Mouse (Mus musculus) bone marrow macrophage, adult 2 months (primary cell): ENCODE measurements around the gene Aldh1l1. TPM values are rescaled to one million over a fixed set of nuclear protein-coding genes. Genes with fewer than 3 reads are reported as not detected.

Experiments
- H3K27ac ChIP-seq: 2 replicates; pipeline ENCODE4 v1.5.1; 2012; ENCODE audit warnings: low read depth, low read length; ENCODE audit not compliant: insufficient read depth
- H3K4me1 ChIP-seq: 2 replicates; pipeline ENCODE4 v1.6.1; 2012; ENCODE audit warnings: low read length; ENCODE audit not compliant: control insufficient read depth, insufficient read depth
- H3K4me3 ChIP-seq: 2 replicates; pipeline ENCODE4 v1.5.1; 2012; ENCODE audit warnings: mild to moderate bottlenecking, low read length, moderate library complexity; ENCODE audit not compliant: insufficient read depth
- CTCF ChIP-seq: IDR thresholded peaks from 2 replicates; pipeline ENCODE4 v1.5.1; 2012; ENCODE audit warnings: low read depth, mild to moderate bottlenecking, low read length, moderate library complexity
- POLR2A ChIP-seq: IDR thresholded peaks from 2 replicates; pipeline ENCODE4 v1.6.1; 2012; ENCODE audit warnings: mild to moderate bottlenecking, low read depth, low read length, borderline replicate concordance
- polyA plus RNA-seq: library from polyadenylated mRNA; stranded (reverse); fragments of >200 nt; gene quantifications from 2 replicates; pipeline ENCODE4 v1.2.4, GENCODE M21; 2012; ENCODE audit not compliant: missing spikeins, insufficient read depth, insufficient read length

Aldh1l1 gene
- polyA plus RNA-seq, 1 experiment: 7.8 TPM

GRCm38 (mm10) chr6:90635081-90635480 is 148.9 kb downstream of the Aldh1l1 start:
- Histone ChIP-seq H3K4me3 (no peak overlapping the region), H3K27ac (no peak overlapping the region), H3K4me1 (no peaks in the 10 kb centered on the region)
- TF ChIP-seq CTCF (no peak), POLR2A (no peak)

GRCm38 (mm10) chr6:90635611-90636010 is 149.4 kb downstream of the Aldh1l1 start:
- Histone ChIP-seq H3K27ac (no peak overlapping the region), H3K4me3 (no peak overlapping the region), H3K4me1 (no peaks in the 10 kb centered on the region)
- TF ChIP-seq POLR2A (no peak), CTCF (no peak)

- no peak for TF ChIP-seq POLR2A
- TF ChIP-seq CTCF: no peak
Measured at GRCm38 (mm10) chr6:90643057-90643456, 156.8 kb downstream of the Aldh1l1 start.

GRCm38 (mm10) chr6:90644965-90645364 is 158.7 kb downstream of the Aldh1l1 start:
- no peaks in the 10 kb centered on the region for H3K4me1 ChIP-seq
- H3K4me3 ChIP-seq: no peak overlapping the region
- H3K27ac ChIP-seq: no peak overlapping the region
- TF ChIP-seq CTCF: no peak
- TF ChIP-seq POLR2A: no peak

More at GRCm38 (mm10) chr6:90643057-90643456, 156.8 kb downstream of the Aldh1l1 start:
- Histone ChIP-seq H3K4me1 (no peaks in the 10 kb centered on the region), H3K4me3 (no peak overlapping the region), H3K27ac (no peak overlapping the region)

- no peaks in the 10 kb centered on the region for H3K4me1 ChIP-seq
- no peak overlapping the region for H3K4me3 ChIP-seq
- H3K27ac ChIP-seq: no peak overlapping the region
- TF ChIP-seq CTCF: no peak
- no peak for TF ChIP-seq POLR2A
Measured at GRCm38 (mm10) chr6:90648391-90648790, 162.2 kb downstream of the Aldh1l1 start.

- TF ChIP-seq POLR2A (no peak), CTCF (no peak)
- H3K4me3 ChIP-seq: no peak overlapping the region
- no peak overlapping the region for H3K27ac ChIP-seq
- H3K4me1 ChIP-seq: no peaks in the 10 kb centered on the region
Measured at GRCm38 (mm10) chr6:90649279-90649678, 163.1 kb downstream of the Aldh1l1 start.

Other genes with a start within 250 kb of the Aldh1l1 start
- gene Vmn1r54, start 240.1 kb upstream of the Aldh1l1 start, polyA plus RNA-seq: not detected in 2 replicates
- gene BC048671, start 185.2 kb upstream of the Aldh1l1 start, polyA plus RNA-seq: not detected in 2 replicates
- gene Chst13, start 161.2 kb upstream of the Aldh1l1 start, polyA plus RNA-seq: not detected in 2 replicates
- gene Uroc1, start 153.1 kb upstream of the Aldh1l1 start, polyA plus RNA-seq: not detected in 2 replicates
- 9.7 and 12.2 TPM in 2 replicates for gene Zxdc, start 116.9 kb upstream of the Aldh1l1 start, polyA plus RNA-seq
- not detected in 2 replicates for gene Cfap100, start 57.6 kb upstream of the Aldh1l1 start, polyA plus RNA-seq
- not detected in 2 replicates for gene Klf15, start 23.9 kb upstream of the Aldh1l1 start, polyA plus RNA-seq
- 13.4 and 14.7 TPM in 2 replicates for gene Slc41a3, start 118.3 kb downstream of the Aldh1l1 start, polyA plus RNA-seq